Mouse (Mus musculus): Measurements from ENCODE around the gene Il9r.
A peak's percentile ranks its signal among the peaks of the same experiment; 100 is the strongest.

DNA sequence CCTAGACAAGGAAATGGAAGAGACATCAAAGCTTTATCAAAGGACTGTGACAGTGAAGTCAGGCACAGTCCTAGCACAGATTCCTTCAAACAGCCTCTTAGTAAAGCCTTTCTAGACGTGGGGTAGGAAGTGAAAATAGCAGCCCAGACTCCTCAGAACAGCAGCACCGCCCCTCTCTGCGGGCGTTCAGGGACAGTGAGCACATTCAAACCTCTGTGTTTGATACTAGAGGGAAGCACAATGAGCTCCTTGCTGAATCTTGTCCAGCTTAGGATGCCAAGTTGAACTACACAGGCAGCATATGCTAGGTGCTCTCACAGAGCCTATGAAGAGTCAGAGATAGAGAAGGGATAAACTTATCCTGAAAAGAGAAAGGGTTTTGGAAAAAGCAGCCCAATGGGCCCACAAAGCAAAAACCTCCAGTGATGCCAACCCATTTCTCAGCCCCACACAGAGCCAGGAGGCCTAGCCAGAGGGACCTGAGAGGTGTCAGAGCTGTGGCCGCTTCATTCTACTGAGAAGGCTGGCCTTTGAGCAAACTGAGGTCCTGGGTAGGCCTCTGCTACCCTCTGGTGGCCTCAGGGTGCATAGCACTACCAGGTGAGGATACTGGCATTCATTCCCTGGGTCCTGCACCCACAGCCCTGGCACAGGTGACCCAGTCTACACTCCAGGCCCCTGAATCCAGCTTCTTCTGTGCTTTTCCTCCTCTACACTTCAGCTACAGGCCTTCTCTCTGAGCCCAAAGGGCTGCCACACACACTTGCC is 38.2 kb upstream of the Il9r start:
- TF ChIP-seq CTCF (IDR thresholded peaks at IDR 0.05; ENCODE audit: extremely low read depth, insufficient read depth, insufficient read length, insufficient replicate concordance) (peak; percentile 95; the same call in 1 of the 2 replicates), POLR2A (IDR thresholded peaks at IDR 0.05; ENCODE audit: low read depth, low read length) (no peak)

All from spleen, adult 2 months (tissue).